Mouse (Mus musculus) heart, embryonic 16.5 days (tissue): ENCODE measurements around the gene Cops9. TPM values are rescaled to one million over a fixed set of nuclear protein-coding genes. Genes with fewer than 3 reads are reported as not detected.

Experiments
- ATAC-seq: fragments of 200-750 bp; cut with Nextera tagmentation; replicated peaks from 2 replicates; pipeline ENCODE4 v1.8.0; 2017; ENCODE audit warnings: moderate number of reproducible peaks; ENCODE audit not compliant: insufficient read depth, low FRiP score; ENCODE audit errors: extremely low read depth
- H3K27ac ChIP-seq: fragments of 300-500 bp; sonication (generic); 2 replicates; pipeline ENCODE4 v1.5.1; 2014; ENCODE audit warnings: mild to moderate bottlenecking, low read length, control low read depth, moderate library complexity
- H3K27me3 ChIP-seq: fragments of 300-500 bp; sonication (generic); 2 replicates; pipeline ENCODE4 v1.6.1; 2014; ENCODE audit warnings: low read length, mixed read lengths; ENCODE audit not compliant: control insufficient read depth, insufficient read depth
- H3K36me3 ChIP-seq: fragments of 300-500 bp; sonication (generic); 2 replicates; pipeline ENCODE4 v1.6.1; 2014; ENCODE audit not compliant: control insufficient read depth, insufficient read depth
- H3K4me1 ChIP-seq: fragments of 300-500 bp; sonication (generic); 2 replicates; pipeline ENCODE4 v1.6.1; 2014; ENCODE audit warnings: low read length, mixed read lengths; ENCODE audit not compliant: control insufficient read depth, insufficient read depth
- H3K4me2 ChIP-seq: fragments of 300-500 bp; sonication (generic); 2 replicates; pipeline ENCODE4 v1.6.1; 2014; ENCODE audit warnings: low read depth, mild to moderate bottlenecking, control low read depth, low read length
- H3K4me3 ChIP-seq: fragments of 300-500 bp; sonication (generic); 2 replicates; pipeline ENCODE4 v1.5.1; 2014; ENCODE audit warnings: mild to moderate bottlenecking, control low read depth, low read length
- H3K9ac ChIP-seq: fragments of 300-500 bp; sonication (generic); 2 replicates; pipeline ENCODE4 v1.6.1; 2014; ENCODE audit warnings: low read length, control low read depth
- H3K9me3 ChIP-seq: fragments of 300-500 bp; sonication (generic); replicated peaks from 2 replicates; pipeline ENCODE4 v1.6.1; 2016; ENCODE audit warnings: low read length; ENCODE audit not compliant: control insufficient read depth
- WGBS: fragments of 180-500 bp; shearing (Covaris S2); extraction: QIAGEN DNeasy Blood & Tissue Kit; methylation state at CpG from one replicate; pipeline ENCODE4 v1.1.7; 2014; 5-methylcytosine and 5-hydroxymethylcytosine counted together
- polyA plus RNA-seq: library from polyadenylated mRNA; unstranded; fragments of >200 nt; fragmentation: Nextera tagmentation; extraction: Ambion mirVana; gene quantifications from 2 replicates; pipeline ENCODE4 v1.2.1, GENCODE M21; 2015

Cops9 gene
- polyA plus RNA-seq, 1 experiment from 2014 or later = 342 TPM

DNA sequence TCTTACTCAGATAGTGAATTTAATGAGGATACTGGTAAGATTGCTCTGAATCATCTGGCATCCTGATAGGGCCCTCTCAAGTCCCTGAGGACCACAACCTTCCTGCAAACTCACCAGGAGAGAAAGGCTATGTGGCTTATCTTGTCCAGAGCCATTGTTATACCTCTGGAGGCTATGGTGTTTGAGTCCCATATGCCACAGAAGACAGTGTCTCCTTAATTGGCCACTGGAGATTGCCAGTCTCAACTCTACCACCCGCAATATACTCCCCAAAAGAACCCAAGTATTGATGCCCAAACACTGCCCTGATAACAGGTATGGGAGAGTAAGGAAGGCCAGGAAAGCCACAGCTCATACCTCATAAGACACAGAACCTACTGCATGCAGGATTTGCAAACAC, 36.3 kb downstream of the Cops9 start, which contains the start of gene Olfr1410:
Gene Olfr1410 (plus strand): TSS at position 301 of the 400 bp plus-strand sequence.
- peaks cover 6% of the 10 kb centered on the region; the same call in 1 of the 2 replicates for H3K27me3 ChIP-seq
- H3K4me1 ChIP-seq = no peaks in the 10 kb centered on the region
- 79% methylated on average over 1 of the region's 1 CpGs for WGBS
- H3K27ac ChIP-seq = no peak within 1 kb of the TSS
- H3K36me3 ChIP-seq = no peaks in the 10 kb centered on the region
- no peak within 1 kb of the TSS for H3K9ac ChIP-seq
- ATAC-seq = no peak
- H3K4me2 ChIP-seq = no peak within 1 kb of the TSS
- H3K9me3 ChIP-seq = no peaks in the 10 kb centered on the region
- H3K4me3 ChIP-seq = no peak within 1 kb of the TSS

DNA sequence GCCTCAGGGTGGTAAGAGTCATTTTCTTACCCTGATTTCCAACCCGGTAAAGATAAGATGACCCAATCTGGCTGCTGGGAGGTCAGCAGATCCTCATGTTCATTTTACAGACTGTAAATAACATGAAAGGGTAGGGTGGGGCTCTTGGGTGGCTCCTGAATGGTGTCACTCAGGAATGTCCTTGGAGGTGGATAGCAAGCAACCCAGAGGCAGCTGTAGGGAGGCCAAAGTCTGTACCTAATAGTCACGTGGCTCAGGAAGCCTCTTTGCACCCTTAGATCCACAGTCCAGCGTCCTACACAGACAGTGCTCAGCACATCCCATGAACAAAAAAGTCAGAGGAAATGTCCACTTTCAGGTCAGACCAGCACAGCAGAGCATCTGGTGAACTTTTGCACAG, 45.8 kb downstream of the Cops9 start:
- H3K9me3 ChIP-seq = no peaks in the 10 kb centered on the region
- no peaks in the 10 kb centered on the region for H3K4me1 ChIP-seq
- H3K9ac ChIP-seq = no peak overlapping the region
- no peak overlapping the region for H3K4me3 ChIP-seq
- H3K36me3 ChIP-seq = no peaks in the 10 kb centered on the region
- no peak overlapping the region for H3K27ac ChIP-seq
- H3K4me2 ChIP-seq = no peak overlapping the region
- H3K27me3 ChIP-seq = no peaks in the 10 kb centered on the region
- WGBS = 66% methylated on average over 3 of the region's 3 CpGs
- no peak for ATAC-seq

DNA sequence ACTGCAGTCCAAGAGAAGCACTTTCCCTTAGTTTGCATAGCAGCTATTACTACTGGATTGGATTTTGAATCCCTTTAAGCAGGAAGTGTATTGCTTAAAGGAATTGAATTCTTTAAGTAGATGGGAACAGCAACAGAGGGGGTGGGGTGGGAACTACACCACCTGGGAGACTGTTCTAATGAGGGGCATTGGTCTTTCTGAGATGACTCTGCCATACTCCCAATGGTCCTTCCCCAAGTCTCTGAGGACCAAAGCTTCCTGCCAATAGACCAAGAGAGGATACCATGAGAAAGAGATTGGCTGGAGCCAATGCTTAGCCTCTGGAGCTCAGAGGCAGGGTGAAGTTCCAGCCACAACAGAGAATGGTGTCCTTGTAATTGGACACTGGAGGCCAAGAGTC, 47.7 kb downstream of the Cops9 start, which contains the start of gene Olfr1411:
Gene Olfr1411 (plus strand): TSS at position 301 of the 400 bp plus-strand sequence.
- Histone ChIP-seq H3K9ac (no peak within 1 kb of the TSS), H3K9me3 (no peaks in the 10 kb centered on the region), H3K4me3 (no peak within 1 kb of the TSS), H3K4me1 (no peaks in the 10 kb centered on the region), H3K27ac (no peak within 1 kb of the TSS), H3K4me2 (no peak within 1 kb of the TSS), H3K36me3 (no peaks in the 10 kb centered on the region), H3K27me3 (no peaks in the 10 kb centered on the region)
- ATAC-seq = no peak

Other genes with a start within 250 kb of the Cops9 start
- 654 and 684 TPM in 2 replicates for gene Ndufa10, start 168.1 kb downstream of the Cops9 start, polyA plus RNA-seq
- gene Olfr1416, start 156.9 kb downstream of the Cops9 start, polyA plus RNA-seq = not detected in 2 replicates
- not detected in 2 replicates for gene Olfr1415, start 145.9 kb downstream of the Cops9 start, polyA plus RNA-seq
- gene Olfr1414, start 123.3 kb downstream of the Cops9 start, polyA plus RNA-seq = not detected in 2 replicates
- not detected in 2 replicates for gene Olfr1413, start 70.7 kb downstream of the Cops9 start, polyA plus RNA-seq
- gene Olfr1412, start 56.2 kb downstream of the Cops9 start, polyA plus RNA-seq = not detected in 2 replicates
- gene Olfr1411, start 47.6 kb downstream of the Cops9 start, polyA plus RNA-seq = not detected in 2 replicates
- gene Olfr1410, start 36.2 kb downstream of the Cops9 start, polyA plus RNA-seq = not detected in 2 replicates
- not detected in 2 replicates for gene Olfr12, start 24.2 kb downstream of the Cops9 start, polyA plus RNA-seq
- 0.24 and 0.47 TPM in 2 replicates for gene Otos, start 6.9 kb upstream of the Cops9 start, polyA plus RNA-seq
- 68.0 and 70.4 TPM in 2 replicates for gene Gpc1, start 189.7 kb upstream of the Cops9 start, polyA plus RNA-seq